Mouse (Mus musculus): Measurements from ENCODE around the gene Gm43302.
"Not testable (repeated sequence)": the region's sequence is repeated elsewhere in the genome, so short reads cannot be mapped to it uniquely, and the experiment has no call there.

DNA sequence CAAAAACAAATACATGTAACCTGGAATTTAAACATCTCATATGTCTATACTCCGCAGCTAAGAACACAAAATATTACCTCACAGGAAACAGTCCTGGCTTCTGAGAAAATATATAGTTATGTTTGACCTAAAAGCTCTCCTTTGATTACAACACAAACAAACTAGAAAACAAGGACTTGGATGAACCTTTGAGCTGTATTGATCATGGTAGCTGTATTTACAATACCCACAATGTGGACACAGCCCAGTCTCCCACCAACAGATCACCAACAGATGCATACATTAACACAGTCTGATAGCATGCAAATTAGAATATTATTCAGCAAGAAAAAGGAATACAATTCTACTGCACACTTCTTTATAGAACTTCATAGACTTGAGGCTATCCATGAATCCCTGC is 55.1 kb downstream of the Gm43302 start:
- not testable (repeated sequence) for TF ChIP-seq CTCF (IDR thresholded peaks at IDR 0.05; ENCODE audit: low read depth, low read length); POLR2A (IDR thresholded peaks at IDR 0.05; ENCODE audit: borderline replicate concordance, low read depth, low read length)
